Comparison of ENCODE assay signal across 25 mouse cellular contexts in the genomic region with DNA sequence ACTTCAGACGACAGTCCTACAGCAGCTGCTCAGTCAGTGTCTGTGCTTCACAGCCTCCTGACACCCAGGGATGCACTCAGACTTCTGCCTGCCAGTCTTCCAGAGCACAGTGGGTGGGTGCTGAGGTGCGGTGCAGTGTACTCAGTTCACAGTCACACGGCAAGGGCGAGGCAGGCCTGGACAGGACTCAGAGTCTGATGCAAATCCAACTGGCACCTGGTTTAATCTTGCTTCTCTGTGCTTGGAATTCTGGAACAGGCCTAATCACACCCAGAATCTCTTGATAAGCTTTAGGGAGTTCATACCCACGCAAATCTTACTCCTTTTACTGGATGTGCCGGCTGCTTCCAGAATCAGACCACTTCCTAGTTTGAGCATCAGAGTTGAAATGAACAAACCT. TPM values are rescaled to one million over a fixed set of nuclear protein-coding genes. Genes with fewer than 3 reads are reported as not detected.
"Had no signal": no experiment of that assay in that cellular context is flagged by ENCODE, and none has a peak within 500 bp of the region (broad histone marks: within the 10 kb centered on the region; RNA-seq: fewer than 3 reads in every experiment).

No protein-coding gene starts in this region.

- H3K27me3 ChIP-seq: midbrain, embryonic 12.5 days; neural tube, embryonic 13.5 days; neural tube, embryonic 15.5 days had no signal

- H3K9me3 ChIP-seq: midbrain, embryonic 10.5 days; midbrain, embryonic 12.5 days; neural tube, embryonic 13.5 days; neural tube, embryonic 15.5 days had no signal

- H3K4me2 ChIP-seq: lung, embryonic 14.5 days; midbrain, embryonic 12.5 days; neural tube, embryonic 13.5 days; neural tube, embryonic 15.5 days had no signal

- H3K27ac ChIP-seq: midbrain, embryonic 10.5 days; midbrain, embryonic 12.5 days; neural tube, embryonic 13.5 days; neural tube, embryonic 15.5 days had no signal

- H3K4me3 ChIP-seq: midbrain, embryonic 10.5 days; midbrain, embryonic 12.5 days; myocyte; neural tube, embryonic 13.5 days; neural tube, embryonic 15.5 days had no signal

- ATAC-seq: midbrain, embryonic 16.5 days had no signal

- DNase-seq: lung, adult 18-20 months; lung, embryonic 14.5 days; lung, postnatal 10 days; lung, postnatal 4 days; midbrain, embryonic 14.5 days; retina, postnatal 1 day; right cerebral cortex, adult 18-20 months; right cerebral cortex, postnatal 25 days; right cerebral cortex, postnatal 4 days; spleen, adult 18-20 months; thymus, adult 2 months; thymus, postnatal 25 days; thymus, postnatal 4 days had no signal

- H3K4me1 ChIP-seq: midbrain, embryonic 10.5 days; midbrain, embryonic 12.5 days; neural tube, embryonic 13.5 days; neural tube, embryonic 15.5 days had no signal

- H3K9ac ChIP-seq: lung, embryonic 14.5 days; midbrain, embryonic 12.5 days; neural tube, embryonic 13.5 days; neural tube, embryonic 15.5 days had no signal

RNA-seq across cellular contexts. Expression of gene Ccdc144b, which starts 22.1 kb away (rescaled TPM):
- total RNA-seq: megakaryocyte-erythroid progenitor cell, adult 5-6 weeks had no signal
- polyA plus RNA-seq: lung, embryonic 14.5 days; lung, embryonic 16.5 days; midbrain, embryonic 10.5 days; midbrain, embryonic 12.5 days; midbrain, embryonic 14.5 days; midbrain, embryonic 16.5 days; myocyte; neural tube, embryonic 11.5 days; neural tube, embryonic 13.5 days; neural tube, embryonic 15.5 days; small intestine, adult 2 months; stomach, embryonic 14.5 days; stomach, embryonic 16.5 days had no signal
